Mouse (Mus musculus): ENCODE data around the gene Dhx35. TPM values are rescaled to one million over a fixed set of nuclear protein-coding genes. Genes with fewer than 3 reads are reported as not detected.

Gene Dhx35
- polyA plus RNA-seq, 1 experiment, result 13.3 TPM

DNA sequence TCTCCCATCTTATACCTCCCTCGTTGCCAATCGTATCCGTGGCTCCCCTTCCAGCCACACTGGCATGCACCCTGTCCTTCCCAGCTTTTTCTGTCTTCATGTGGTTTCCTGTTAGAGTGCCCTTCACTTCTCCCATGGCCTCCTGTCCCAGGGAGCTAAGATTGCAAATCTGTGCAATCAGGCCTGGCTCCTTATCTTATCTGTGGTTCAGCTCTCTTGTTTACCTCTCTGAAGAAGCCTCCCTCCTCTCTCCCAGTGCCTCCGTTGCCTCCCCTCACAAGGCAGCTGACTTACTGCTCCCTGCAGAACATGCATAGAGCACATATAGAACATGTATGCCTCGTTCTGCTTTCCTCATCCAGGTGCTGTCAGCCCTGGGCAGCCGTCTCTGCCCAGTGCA lies 17.1 kb upstream of the Dhx35 start:
- H3K4me3 ChIP-seq (ENCODE audit: insufficient read depth, low read depth, low read length), result no peak overlapping the region
- 74% methylated on average over 6 of the region's 6 CpGs for WGBS
- H3K27me3 ChIP-seq (replicated peaks; ENCODE audit: control insufficient read depth, insufficient read depth, low read length), result no peaks in the 10 kb centered on the region
- TF ChIP-seq POLR2A (IDR thresholded peaks at IDR 0.05; ENCODE audit: low read depth, low read length) (no peak), CTCF (conservative IDR thresholded peaks at IDR 0.05; ENCODE audit: insufficient read depth, insufficient read length, low read depth, low read length) (no peak)
- no peaks in the 10 kb centered on the region for H3K36me3 ChIP-seq (ENCODE audit: control insufficient read depth, insufficient read depth, low read length)
- DNase-seq, result no peak
- no peaks in the 10 kb centered on the region for H3K4me1 ChIP-seq (ENCODE audit: control insufficient read depth, insufficient read depth, low read length)
- no peak overlapping the region for H3K27ac ChIP-seq (ENCODE audit: insufficient read depth, low read depth, low read length)

DNA sequence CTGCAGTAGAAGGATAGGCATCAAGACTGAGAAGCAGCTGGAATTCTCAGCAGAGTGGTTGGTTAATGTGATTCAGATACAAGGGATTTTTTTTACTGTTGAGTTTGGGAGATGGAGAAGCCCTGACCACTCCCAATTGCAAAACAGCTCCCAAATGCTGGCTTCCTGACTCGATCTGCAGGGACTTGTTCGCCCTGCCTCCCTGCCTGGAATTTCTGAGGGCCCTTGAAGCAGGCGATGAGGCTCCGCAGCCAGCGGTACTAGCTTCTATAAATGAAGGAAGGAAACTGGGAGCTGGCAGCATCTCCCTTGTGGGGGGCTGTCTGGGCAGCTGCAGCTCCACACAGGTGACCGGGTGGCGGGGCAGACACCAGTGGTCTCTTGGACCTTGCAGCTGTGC lies 16.3 kb upstream of the Dhx35 start:
- H3K4me3 ChIP-seq (ENCODE audit: insufficient read depth, low read depth, low read length), result no peak overlapping the region
- H3K27me3 ChIP-seq (replicated peaks; ENCODE audit: control insufficient read depth, insufficient read depth, low read length), result no peaks in the 10 kb centered on the region
- no peak for TF ChIP-seq POLR2A (IDR thresholded peaks at IDR 0.05; ENCODE audit: low read depth, low read length)
- no peak for TF ChIP-seq CTCF (conservative IDR thresholded peaks at IDR 0.05; ENCODE audit: insufficient read depth, insufficient read length, low read depth, low read length)
- 79% methylated on average over 7 of the region's 7 CpGs for WGBS
- no peak overlapping the region for H3K27ac ChIP-seq (ENCODE audit: insufficient read depth, low read depth, low read length)
- no peaks in the 10 kb centered on the region for H3K4me1 ChIP-seq (ENCODE audit: control insufficient read depth, insufficient read depth, low read length)
- DNase-seq, result no peak
- H3K36me3 ChIP-seq (ENCODE audit: control insufficient read depth, insufficient read depth, low read length), result no peaks in the 10 kb centered on the region

DNA sequence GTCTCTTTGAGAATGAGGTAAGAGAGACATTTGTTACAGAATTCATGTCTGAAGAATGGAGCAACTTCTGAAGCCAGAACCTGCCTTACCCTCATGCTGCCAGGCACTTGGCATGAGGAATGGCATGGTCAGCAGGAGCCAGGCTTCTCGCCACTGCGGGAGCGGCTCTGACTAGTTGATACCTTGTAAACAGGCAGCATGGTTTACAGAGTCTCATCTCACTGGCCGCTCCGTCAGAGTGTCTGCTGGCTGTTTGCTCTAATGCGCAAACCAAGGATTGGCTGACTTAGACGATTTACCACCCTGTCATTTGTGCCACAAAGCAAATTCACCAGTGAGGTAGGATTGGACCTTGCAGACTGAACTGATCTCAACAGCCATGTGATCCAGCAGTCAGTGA lies 13.5 kb upstream of the Dhx35 start:
- Histone ChIP-seq H3K4me1 (ENCODE audit: control insufficient read depth, insufficient read depth, low read length) (no peaks in the 10 kb centered on the region), H3K27me3 (replicated peaks; ENCODE audit: control insufficient read depth, insufficient read depth, low read length) (no peaks in the 10 kb centered on the region), H3K4me3 (ENCODE audit: insufficient read depth, low read depth, low read length) (no peak overlapping the region), H3K36me3 (ENCODE audit: control insufficient read depth, insufficient read depth, low read length) (no peaks in the 10 kb centered on the region), H3K27ac (ENCODE audit: insufficient read depth, low read depth, low read length) (no peak overlapping the region)
- DNase-seq, result no peak
- TF ChIP-seq CTCF (conservative IDR thresholded peaks at IDR 0.05; ENCODE audit: insufficient read depth, insufficient read length, low read depth, low read length), result no peak
- no peak for TF ChIP-seq POLR2A (IDR thresholded peaks at IDR 0.05; ENCODE audit: low read depth, low read length)
- 91% methylated on average over 7 of the region's 7 CpGs for WGBS

DNA sequence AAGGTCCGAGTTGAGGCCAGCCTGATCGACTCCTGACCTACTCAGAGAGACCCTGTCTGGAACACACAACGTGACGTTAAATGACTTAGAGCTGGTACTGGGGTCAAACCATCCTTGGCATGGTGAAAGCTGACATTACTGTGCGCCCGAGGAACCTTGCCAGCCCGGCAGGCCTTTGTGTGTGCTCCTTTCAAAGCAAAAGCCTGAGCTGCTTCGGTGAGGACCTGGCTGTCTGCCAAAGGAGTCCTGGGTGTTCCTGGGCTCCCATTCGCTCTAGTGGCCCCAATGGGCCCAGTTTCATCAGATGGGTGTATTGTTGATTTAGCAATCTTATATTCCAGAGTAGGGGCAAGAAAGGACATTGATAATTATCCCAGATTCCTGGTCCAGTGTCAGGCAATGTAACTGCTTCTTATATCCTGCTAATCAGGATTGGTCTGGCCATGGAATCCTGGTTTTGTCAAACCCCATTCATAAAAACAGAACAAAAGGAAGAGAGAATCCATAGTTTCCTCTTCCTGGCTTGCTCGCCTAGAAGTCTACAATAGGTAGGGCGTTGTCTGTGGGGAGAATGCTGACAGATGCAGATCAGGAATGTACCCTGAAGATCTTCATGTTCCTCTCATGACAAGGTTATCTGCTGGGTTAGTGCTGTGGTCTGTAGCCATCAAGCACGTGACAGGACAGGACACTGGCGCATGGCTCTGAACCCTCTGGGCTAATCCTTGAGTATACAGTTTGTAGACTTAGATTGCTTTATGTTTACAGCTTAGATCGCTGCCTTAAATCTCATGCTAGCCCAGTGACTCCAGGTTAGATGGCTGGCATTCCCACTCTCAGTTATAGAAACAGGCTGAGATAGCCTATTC lies 7.4 kb upstream of the Dhx35 start:
- Histone ChIP-seq H3K36me3 (ENCODE audit: control insufficient read depth, insufficient read depth, low read length) (no peaks in the 10 kb centered on the region), H3K4me1 (ENCODE audit: control insufficient read depth, insufficient read depth, low read length) (no peaks in the 10 kb centered on the region), H3K4me3 (ENCODE audit: insufficient read depth, low read depth, low read length) (no peak overlapping the region), H3K27ac (ENCODE audit: insufficient read depth, low read depth, low read length) (no peak overlapping the region), H3K27me3 (replicated peaks; ENCODE audit: control insufficient read depth, insufficient read depth, low read length) (no peaks in the 10 kb centered on the region)
- DNase-seq, result peak; percentile 19
- WGBS, result 87% methylated on average over 14 of the region's 14 CpGs
- no peak for TF ChIP-seq CTCF (conservative IDR thresholded peaks at IDR 0.05; ENCODE audit: insufficient read depth, insufficient read length, low read depth, low read length)
- TF ChIP-seq POLR2A (IDR thresholded peaks at IDR 0.05; ENCODE audit: low read depth, low read length), result no peak

DNA sequence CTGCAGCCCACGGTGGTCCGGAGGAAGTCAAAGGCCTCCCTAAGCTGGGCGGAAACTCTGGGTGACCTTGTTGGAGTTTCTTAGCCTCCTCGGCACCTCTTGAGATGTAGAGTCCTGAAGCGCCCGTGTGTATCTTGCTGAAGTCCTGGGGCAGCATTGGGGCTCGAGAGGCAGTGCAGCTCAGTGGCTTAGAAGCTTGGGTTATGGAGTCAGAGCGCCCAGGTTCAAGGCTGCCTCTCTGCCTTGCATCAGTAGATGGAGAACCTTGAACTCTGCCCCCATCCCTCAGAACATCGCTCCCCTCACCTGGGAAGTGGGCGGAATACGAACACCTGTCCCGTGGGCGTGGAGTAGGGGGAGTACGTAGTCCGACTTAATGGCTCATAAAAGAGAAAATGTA lies 436 bp downstream of the Dhx35 start:
- DNase-seq, result peak; percentile 44
- H3K27me3 ChIP-seq (replicated peaks; ENCODE audit: control insufficient read depth, insufficient read depth, low read length), result no peaks in the 10 kb centered on the region
- 0 out of 2 replicates have a peak, but pooled peaks cover 5% of the 10 kb centered on the region for H3K4me1 ChIP-seq (ENCODE audit: control insufficient read depth, insufficient read depth, low read length)
- H3K36me3 ChIP-seq (ENCODE audit: control insufficient read depth, insufficient read depth, low read length), result no peaks in the 10 kb centered on the region
- H3K4me3 ChIP-seq (ENCODE audit: insufficient read depth, low read depth, low read length), result peak overlapping the region; percentile 85
- 7% methylated on average over 15 of the region's 15 CpGs for WGBS
- TF ChIP-seq POLR2A (IDR thresholded peaks at IDR 0.05; ENCODE audit: low read depth, low read length) (no peak), CTCF (conservative IDR thresholded peaks at IDR 0.05; ENCODE audit: insufficient read depth, insufficient read length, low read depth, low read length) (no peak)
- H3K27ac ChIP-seq (ENCODE audit: insufficient read depth, low read depth, low read length), result peak overlapping the region; percentile 41

DNA sequence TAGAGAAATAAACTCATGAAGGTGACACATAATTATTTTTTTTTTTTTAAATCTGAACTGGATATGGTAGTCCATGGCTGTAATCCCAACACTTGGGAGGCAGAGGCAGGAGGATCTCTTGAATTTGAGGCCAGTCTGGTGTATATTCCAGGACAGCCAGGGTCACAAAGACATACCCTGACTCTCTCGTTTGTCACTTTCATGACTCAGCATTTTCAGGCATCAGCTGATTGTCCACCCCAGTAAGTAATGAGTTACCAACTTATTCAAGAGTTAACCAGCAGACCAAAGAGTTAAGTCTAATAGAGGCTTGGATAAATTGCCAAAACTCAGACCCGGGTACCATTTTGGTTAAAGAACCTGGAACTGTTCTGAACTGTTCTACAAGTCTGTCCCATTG lies 1.3 kb downstream of the Dhx35 start:
- DNase-seq, result no peak
- no peak overlapping the region for H3K4me3 ChIP-seq (ENCODE audit: insufficient read depth, low read depth, low read length)
- TF ChIP-seq CTCF (conservative IDR thresholded peaks at IDR 0.05; ENCODE audit: insufficient read depth, insufficient read length, low read depth, low read length) (no peak), POLR2A (IDR thresholded peaks at IDR 0.05; ENCODE audit: low read depth, low read length) (no peak)
- H3K36me3 ChIP-seq (ENCODE audit: control insufficient read depth, insufficient read depth, low read length), result no peaks in the 10 kb centered on the region
- WGBS, result 62% methylated on average over 2 of the region's 2 CpGs
- no peaks in the 10 kb centered on the region for H3K27me3 ChIP-seq (replicated peaks; ENCODE audit: control insufficient read depth, insufficient read depth, low read length)
- 0 out of 2 replicates have a peak, but pooled peaks cover 5% of the 10 kb centered on the region for H3K4me1 ChIP-seq (ENCODE audit: control insufficient read depth, insufficient read depth, low read length)
- H3K27ac ChIP-seq (ENCODE audit: insufficient read depth, low read depth, low read length), result no peak overlapping the region

DNA sequence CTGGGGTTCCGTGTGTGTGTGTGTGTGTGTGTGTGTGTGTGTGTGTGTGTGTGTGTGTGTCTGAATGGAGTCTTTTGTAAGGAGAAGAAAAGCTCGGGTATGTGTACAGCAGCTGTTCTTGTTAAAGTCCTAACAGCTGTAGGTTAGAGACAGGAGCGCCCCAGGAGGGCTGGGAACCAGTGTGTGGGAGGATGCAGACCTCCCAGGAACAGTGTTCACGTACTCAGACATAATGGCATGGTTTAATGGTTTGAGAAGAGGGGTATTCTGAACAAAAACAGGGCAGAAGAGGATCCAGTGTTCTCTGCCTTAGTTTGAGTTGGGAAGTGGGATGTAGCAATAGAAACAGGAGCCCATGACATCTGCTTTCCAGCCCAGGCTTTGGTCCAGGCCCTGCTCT lies 4.7 kb downstream of the Dhx35 start:
- Histone ChIP-seq H3K27me3 (replicated peaks; ENCODE audit: control insufficient read depth, insufficient read depth, low read length) (no peaks in the 10 kb centered on the region), H3K4me1 (ENCODE audit: control insufficient read depth, insufficient read depth, low read length) (0 out of 2 replicates have a peak, but pooled peaks cover 5% of the 10 kb centered on the region), H3K4me3 (ENCODE audit: insufficient read depth, low read depth, low read length) (no peak overlapping the region), H3K36me3 (ENCODE audit: control insufficient read depth, insufficient read depth, low read length) (no peaks in the 10 kb centered on the region), H3K27ac (ENCODE audit: insufficient read depth, low read depth, low read length) (no peak overlapping the region)
- TF ChIP-seq CTCF (conservative IDR thresholded peaks at IDR 0.05; ENCODE audit: insufficient read depth, insufficient read length, low read depth, low read length) (no peak), POLR2A (IDR thresholded peaks at IDR 0.05; ENCODE audit: low read depth, low read length) (no peak)
- WGBS, result 47% methylated on average over 4 of the region's 4 CpGs
- no peak for DNase-seq
